Mouse (Mus musculus): ENCODE measurements at regions not wholly inside any gene's neighbourhood (a gene's known extent, or its start where the extent isn't known, plus 50 kb on each side); places are given as distances from the start of the nearest gene placed in this dataset.
A peak's percentile ranks its signal among the peaks of the same experiment; 100 is the strongest.

DNA sequence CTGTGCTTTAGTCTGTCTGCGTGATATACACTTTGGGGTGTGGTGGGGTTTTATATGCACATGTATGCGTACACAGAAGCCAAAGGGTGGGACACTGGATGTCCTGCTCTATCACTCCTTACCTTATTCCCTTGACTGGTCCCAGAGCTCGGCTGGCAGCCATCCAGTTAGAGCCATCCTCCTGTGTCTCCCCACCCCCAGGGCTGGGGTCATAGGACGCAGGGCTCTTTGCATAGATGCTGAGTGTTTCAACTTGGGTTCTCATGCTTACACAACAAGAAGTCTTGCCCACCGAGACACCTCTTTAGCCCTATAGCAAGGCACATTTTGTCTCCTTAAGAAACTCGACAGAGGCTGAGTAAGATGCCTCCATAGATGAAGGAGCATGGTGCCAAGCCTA lies 357.2 kb downstream of the Prdm2 start:
- no peak for DNase-seq

DNA sequence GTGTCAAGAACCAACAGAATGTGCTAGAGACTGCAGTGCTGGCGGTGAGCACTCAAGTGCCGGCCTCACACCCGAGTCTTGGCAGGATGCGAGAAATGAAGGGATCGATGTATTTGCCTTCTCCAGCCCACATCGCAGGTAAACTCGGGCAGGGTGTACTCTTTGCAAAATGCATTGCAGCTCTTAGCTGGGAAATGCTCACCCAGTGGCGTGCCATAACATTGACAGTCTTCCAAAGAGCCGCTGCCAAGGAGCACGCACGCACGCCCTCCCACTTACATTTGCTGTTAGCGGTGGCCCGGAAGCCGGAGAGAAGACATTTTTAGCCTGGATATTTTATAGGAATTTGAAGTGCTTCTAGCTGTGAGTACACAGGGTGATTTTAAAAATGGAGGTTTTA lies 358.9 kb downstream of the Prdm2 start:
- peak; percentile 39 to 46 for DNase-seq

DNA sequence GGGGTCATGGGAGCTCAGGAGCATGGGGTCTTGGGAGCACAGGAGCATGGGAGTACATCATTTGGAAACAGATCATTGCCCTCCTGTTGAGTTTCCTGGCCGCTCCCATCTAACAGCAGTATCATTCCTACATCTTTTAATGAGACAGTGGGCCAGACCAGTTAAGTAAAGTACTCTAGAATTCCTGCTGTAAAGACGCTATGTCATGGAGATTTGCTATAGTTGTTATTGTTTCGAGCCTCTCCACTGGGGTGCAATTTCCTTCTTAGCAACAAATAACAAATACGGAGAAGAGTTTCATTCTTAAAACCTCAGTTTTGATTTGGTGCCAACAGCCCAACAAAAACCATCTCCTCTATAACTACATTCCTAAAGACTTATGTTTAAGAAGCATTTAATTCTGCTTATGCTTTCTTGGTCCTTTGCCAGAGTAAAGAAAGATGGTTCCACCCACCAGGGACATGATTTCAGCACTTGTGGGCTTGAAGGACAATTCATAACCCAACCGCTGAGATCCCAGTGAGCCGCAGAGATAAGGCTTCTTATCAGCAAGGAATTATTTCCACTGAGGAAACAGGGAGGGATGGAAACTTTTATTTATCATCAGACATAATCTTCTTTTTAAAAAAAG lies 367.6 kb downstream of the Prdm2 start:
- no peak for DNase-seq

DNA sequence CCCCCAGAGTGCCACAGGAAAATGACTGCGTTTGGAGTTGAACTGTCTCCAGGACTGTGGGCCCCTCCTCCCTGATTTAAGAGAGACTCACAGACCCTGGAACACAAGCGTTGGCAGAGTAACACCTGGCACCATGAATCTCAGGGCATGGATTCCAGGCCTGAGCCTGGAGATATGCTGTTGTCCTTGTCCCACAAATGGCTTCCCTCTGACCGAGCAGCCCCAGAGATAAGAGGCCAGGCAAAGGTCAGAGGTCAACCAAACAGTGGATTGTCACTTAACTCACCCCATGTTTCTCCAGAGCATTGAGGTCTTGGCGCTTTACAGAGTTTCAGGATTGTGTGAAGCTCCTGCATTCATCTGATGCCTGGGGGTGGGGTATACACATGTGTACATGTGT lies 373.3 kb downstream of the Prdm2 start:
- no peak for DNase-seq

DNA sequence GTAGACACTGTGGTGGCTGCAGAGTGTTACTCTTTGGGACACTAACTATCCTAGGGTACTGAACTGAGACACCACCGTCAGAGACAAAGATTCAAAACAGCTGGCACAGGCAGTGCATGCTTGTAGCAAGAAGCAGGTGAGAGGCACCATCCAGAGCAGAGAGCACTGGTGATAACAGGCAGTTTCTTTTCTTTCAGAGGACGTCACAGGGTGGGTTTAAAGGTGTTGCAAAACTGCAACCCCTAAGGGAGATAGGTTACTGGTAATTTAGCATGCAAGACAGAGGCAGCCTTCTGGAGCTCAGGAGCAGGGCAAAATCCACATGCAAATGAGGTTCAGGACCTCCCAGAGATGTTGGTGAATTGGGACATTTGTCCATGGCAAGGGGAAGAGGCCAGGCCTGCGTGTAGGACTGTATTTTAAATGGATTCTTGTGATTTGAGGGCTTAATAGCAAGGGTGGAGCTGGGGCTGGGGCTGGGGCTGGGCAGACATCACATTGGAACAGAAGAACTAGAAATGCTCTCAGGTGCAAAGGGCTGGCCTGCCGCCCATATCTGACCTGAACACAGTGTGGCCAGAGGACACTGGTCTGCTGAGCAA lies 374.3 kb downstream of the Prdm2 start:
- no peak for DNase-seq

DNA sequence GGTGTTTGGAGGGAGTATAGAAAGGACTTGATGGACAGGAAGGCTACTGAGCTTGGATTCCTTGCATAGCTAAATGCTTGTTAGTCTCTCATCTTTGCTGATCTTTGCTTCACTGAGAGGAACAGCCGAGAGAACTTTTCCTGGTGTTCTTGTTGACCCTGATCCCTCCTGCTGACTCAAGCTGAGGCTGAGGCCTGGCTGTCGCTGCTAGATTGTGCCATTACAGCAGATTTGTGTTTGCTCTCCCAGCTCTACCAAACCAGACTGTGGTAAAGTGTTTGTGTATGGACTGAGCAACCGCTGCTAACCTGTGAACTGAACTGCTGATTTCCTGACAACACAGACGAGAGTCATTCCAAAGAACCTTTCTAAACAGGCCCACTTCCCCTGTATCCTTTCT lies 375.2 kb downstream of the Prdm2 start:
- no peak for DNase-seq

DNA sequence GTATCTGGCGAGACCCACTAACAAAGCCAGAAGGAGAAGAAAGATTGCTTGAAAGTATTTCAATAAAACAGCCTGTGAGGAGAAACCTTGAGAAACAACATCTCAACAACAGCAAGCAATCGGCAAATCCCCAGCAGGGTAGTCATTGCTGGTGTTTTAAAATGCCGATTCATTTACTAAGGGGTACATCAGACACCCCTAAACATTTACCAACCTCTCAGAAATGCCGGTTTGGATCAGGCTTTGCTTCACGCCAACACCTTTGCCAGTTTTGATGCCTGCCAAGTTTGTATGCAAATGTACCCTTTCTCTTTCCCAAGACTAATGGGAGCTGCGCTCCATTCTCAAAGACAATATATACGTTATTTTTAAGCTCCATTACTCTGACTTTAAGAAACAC lies 383.1 kb downstream of the Prdm2 start:
- no peak for DNase-seq

DNA sequence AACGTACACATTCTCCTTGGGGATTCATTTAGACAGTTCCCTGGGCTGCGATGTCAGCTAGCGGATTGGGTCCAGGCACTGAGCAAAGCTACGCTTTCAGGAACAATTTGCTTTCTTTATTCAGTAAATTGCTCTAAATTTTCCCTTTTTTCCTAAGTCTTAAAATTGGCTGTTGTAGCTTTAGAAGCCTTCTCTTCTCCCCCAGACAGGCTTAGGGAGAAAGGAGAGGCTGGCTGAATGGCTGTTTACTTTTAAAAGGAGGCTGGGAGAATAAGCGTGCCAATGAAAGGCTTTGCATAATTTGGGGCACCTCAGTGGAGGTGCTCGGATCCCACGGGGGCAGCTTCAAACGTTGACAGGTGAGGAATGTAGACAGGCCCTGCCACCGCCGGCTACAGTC lies 383.8 kb downstream of the Prdm2 start:
- no peak for DNase-seq

DNA sequence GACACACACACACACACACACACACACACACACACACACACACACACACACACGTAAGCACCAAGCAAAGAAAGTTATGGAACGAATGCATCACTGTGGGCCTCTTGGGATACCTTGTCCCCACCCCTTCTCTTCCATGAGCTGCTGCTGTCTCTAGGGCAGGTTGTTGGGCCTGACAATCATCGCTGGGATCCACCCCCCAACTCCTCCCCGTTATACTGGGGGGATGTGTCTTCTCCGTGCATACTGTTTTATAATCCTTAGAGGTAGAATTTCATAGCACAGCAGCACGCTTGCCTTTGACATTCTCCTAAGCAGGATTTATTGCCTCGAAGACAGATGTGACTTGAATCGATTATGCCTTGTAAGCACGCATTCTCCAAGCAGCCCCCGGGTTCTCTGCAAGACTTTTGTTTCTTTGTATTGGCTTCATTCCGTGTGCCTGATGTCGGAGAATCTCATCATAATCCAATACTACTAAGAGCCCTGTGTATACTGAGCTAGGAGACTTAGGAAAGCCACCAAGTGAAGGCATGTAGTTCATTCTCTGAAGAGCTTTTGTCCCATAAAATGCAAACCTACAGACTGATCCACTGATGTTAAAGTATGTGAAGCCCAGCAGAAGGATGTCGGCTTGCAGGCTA lies 386.4 kb downstream of the Prdm2 start:
- DNase-seq = no peak

DNA sequence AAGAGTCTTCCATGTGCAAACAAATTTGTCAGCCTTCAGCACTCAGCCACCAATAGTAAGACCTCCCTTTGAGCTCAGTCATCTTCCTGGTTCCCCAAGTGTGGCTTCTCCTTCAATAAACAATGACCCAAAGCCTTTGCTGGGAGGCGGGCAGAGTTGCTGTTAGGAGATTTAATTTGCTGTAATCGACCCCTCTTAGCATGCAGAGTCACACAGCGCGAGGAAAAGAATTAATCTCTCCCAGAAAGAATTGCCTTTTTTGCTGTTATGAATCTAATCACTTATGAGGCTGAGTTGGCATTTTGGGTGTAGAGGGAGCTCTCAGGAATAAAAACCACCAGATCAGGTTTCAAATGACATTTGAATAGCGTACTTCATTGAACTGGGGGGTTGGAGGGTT lies 387.0 kb downstream of the Prdm2 start:
- DNase-seq = no peak

DNA sequence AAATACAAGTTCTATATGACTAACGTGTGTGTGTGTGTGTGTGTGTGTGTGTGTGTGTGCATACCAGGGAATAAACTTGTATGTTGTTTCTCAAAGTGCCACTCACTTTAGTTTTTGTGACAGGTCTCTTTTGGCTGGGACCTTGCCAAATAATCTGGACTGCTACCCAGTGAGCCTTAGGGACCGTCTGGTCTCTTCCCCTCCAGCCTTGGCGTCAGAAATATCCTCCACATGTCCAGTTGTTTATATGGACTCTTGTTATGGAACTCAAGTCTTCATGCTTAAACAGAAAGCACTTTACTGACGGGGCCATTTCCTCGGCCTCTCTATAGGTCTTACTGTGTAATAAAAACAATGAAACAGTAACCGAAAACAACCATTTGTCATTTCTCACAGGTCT lies 394.4 kb downstream of the Prdm2 start:
- DNase-seq = no peak

DNA sequence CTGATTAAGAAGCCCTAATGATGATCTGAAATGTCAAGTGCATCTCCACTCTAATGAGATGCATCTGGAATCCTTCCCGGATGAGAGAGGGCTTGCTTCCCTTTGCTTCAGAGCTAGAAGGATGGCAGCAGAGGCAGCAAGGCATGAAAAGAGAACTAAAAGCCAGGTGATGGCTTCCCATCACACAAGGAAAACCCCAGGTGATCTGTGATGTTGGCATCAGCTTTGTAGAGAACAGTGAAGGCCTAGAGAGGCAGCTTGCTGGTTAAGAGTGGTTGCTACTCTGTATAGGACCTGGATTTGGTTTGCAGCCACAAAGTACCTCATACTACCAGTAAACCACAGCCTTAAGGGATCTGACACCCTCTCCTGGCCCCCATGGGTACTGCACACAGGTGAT lies 395.8 kb downstream of the Prdm2 start:
- DNase-seq = no peak

DNA sequence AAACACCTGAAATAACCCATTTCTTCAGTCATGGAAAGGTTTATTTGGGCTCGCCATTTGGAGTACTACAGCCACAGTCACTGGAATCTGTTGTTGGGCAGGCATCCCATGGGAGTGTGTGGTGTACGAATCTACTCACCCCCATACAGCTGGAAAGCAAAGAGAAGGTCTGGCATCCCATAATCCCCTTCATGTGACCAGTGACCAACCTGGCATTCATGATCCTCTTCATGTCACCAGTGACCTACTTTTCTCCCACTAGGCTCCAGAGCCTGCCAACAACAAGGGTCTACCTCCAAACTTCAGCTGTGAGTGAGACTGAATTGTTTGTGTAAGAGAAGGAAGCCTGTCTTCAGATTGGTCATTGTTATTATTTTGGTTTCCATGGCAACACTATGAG lies 409.0 kb downstream of the Prdm2 start:
- no peak for DNase-seq

DNA sequence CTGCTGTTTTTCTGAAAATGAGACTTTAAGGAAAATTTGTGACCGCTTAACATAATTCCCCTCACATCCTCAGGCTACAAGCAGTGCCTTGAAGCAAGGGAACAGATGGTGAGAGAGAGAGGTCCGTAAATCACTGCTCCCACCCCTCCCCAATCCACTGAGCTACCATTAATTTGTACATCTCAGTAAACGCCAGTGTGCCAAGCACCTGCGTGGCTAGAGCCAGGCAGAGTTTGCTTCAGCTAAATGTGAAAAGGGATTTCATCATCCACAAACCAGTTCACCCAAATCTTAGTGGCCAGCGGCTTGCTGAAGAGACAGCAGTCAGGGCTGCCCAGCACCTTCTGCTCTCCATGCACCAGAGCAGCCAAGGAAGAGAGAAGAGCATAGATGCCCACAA lies 413.5 kb downstream of the Prdm2 start:
- DNase-seq = peak; percentile 10 to 28

DNA sequence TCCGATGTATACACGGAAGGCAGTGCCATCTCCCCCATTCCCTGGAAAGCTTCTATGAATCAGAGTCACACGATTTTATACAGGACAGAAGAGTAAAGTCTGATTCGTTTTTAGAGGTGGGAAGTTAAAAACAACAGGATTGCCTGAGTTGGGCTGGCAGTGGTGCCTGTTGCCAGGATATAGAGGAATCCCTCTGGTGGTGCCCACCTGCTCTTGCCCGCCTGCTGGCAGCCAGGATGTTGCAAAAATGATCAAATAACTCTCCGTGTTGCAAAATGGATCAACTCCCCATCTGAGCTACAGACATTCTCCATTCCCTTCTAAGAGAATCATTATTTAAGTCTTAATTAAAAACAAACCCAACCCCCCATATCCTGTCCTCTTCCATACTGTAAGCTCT lies 414.0 kb downstream of the Prdm2 start:
- peak in 1 of 2 experiments; percentile 11 for DNase-seq

DNA sequence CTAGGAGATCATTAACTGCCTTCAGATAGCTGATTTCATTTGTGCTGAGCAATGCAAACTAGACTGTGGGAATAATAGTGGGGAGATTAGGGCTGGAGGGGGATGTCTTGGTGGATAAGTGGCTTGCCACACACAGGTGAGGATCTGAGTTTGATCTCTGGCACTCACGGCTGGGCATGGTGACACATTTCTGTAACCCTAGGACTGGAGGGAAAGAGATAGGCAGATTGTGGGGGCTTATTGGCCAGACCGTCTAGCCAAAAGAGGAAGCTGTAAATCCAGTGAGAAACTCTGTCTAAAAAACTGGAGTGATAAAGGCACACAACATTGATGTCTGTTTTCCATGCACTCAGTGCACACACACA lies 420.2 kb downstream of the Prdm2 start:
- peak in 1 of 2 experiments; percentile 14 for DNase-seq

DNA sequence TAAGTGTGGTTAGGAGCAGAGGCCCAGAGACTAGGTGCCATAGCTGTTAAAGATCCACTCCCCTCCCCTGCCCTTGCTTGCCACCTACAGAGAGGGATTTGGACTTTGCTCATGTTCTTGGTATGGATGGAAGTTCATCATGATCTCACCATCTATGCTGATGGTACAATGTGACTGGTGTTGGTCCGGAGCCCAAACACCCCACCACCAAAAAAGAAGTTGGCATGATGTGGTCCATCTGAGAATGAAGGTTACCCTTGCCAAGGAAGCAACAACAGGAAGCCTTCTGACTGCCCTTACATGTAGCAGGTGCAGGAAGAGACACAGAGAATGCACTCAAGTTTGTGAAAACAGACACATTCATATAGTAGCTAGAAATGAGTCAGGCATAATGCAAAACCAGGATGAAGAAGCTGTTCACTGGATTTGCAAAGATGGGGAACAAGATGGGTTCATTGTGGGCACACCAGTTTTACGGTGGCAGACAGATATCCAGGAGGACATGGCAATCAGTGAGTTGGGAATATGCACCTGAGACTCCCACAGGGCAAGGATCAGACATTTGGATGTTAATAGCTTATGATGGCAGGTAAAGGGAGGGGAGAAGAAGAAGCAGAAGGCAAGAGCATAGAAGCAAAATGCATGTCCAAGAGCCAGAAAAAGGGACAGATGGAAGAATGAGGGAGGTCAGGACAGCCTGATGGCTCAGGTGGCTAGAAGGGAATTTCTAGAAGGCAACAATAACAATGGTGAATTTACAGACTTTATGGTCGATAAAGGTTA lies 420.8 kb downstream of the Prdm2 start:
- peak; percentile 17 to 50 for DNase-seq

DNA sequence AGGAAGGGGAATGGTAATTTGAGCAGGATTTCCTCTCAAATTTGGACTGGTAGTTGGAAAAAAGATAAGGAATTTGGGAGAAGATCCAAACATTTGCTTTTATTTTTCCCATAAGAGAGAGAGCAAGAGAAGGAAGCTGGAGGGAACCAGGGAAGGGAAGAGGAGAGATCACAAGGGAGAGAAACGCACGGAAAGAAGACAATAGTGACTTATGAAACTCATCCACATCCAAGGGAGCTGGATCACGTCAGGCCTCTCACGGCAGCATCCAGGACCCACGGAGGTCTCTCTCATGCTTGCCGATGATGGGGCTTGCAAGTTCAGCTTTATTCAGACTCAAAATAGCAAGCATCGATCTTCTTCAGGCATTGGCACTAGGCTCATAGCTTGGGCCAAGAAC lies 423.7 kb downstream of the Prdm2 start:
- DNase-seq = no peak

DNA sequence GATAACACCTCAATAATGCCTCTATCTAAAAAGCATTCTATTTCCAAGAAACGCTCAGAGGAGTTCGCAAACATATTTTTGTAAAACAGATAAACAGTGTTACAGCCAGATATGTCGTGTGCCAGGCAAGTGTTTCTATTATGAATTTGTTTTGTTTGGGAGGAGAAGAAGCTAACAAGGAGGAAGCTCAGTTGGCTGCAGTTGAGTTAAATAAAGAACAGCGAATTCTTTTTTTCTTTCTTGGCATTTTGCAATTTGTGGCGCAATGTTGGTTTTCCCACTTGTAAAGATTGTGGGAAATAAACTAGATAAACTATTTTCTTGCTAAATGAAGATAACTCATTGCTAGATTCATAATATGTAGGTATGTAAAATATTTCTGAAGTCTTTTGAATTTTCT lies 427.4 kb downstream of the Prdm2 start:
- DNase-seq = no peak

DNA sequence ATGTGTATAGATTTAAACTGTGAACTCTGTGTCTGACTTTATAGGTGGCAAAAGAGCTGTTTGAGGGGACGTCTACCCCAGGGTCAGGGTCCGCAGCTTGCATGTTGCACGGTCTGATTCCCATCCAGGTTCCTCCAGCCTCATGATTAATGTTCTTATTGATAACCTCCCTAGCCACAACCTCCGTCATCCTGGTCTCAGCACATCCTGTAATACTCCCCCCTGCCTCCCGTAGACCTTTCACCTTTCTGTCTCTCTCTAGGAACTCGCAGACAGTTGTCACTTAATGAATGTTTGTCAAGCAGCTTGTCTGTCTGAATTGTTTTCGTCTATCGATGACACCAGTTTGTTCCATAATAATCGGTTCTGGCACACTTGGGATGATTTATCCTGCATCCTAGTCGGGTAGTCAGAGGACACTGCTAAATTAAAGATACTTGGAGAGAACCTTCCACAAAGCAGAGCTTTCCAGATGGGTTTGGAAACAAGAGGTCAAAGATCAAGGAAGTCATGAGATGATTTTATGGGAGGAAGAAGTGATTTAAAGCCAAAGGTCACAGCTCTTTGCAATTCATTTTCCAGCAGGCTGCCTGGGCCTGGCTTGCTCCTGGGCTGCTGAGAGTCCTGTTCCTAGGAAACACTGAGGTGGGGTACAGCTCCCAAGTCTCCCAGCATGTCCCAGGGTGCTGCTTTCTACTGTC lies 435.9 kb downstream of the Prdm2 start:
- no peak for DNase-seq

DNA sequence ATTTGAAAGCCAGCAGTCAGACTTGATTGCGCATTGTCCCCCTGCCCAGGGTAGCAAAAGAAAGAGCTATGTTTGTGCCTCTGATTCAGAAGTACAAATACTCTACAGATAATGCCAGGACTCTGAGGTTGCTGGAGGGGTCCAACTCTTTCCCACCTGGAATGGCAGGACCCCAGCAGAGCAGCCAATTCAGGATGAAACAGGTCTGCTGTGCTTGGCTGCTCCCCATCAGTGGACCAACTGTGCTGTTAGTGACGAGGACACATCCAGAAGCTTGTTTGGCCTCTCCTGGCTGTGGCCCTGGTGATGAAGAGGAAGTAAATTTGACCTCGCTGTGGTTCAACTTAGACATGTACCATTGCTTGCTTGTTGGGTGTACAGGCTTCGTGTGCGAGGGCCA lies 437.8 kb downstream of the Prdm2 start:
- no peak for DNase-seq

DNA sequence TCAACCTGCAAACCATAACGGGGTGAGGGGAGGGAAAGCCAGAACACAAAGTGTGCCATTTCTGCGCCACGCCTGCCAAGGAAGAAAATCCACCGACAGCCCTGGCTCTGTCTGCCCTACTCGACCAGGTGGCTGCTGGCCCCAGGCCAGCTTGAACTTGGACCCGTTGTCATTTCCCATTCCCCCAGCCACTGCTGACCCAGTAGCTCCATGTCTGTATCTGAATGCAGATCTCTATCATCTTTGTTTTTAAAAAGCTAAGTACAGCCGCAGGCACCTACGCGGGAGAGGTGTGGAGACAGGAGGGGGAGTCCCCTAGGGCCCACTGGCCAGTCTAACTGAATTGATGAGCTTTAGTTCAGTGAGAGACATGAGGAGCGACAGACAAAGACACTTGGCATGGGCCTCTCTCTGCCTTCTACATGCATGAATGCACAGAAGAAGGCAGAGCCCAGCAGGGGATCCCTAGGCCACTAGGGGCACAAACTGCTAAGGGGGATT lies 439.1 kb downstream of the Prdm2 start:
- peak; percentile 83 to 84 for DNase-seq

Measured in cerebellum, adult 18-20 months (tissue).